Mouse (Mus musculus) kidney, embryonic 15.5 days (tissue): ENCODE data around the gene Mbnl2. TPM values are rescaled to one million over a fixed set of nuclear protein-coding genes. Genes with fewer than 3 reads are reported as not detected.
"Not testable (repeated sequence)": the region's sequence is repeated elsewhere in the genome, so short reads cannot be mapped to it uniquely, and the experiment has no call there.

ENCODE experiments used
- ATAC-seq: fragments of 200-750 bp; cut with Nextera tagmentation; replicated peaks from 2 replicates; pipeline ENCODE4 v1.8.0; 2017; ENCODE audit warnings: moderate TSS enrichment; ENCODE audit not compliant: low FRiP score
- H3K27ac ChIP-seq: fragments of 300-500 bp; sonication (generic); 2 replicates; pipeline ENCODE4 v1.5.1; 2015; ENCODE audit warnings: mild to moderate bottlenecking, inconsistent platforms
- H3K27me3 ChIP-seq: fragments of 300-500 bp; sonication (generic); 2 replicates; pipeline ENCODE4 v1.6.1; 2015; ENCODE audit warnings: inconsistent platforms
- H3K36me3 ChIP-seq: fragments of 300-500 bp; sonication (generic); 2 replicates; pipeline ENCODE4 v1.6.1; 2015; ENCODE audit warnings: inconsistent platforms
- H3K4me1 ChIP-seq: fragments of 300-500 bp; sonication (generic); 2 replicates; pipeline ENCODE4 v1.6.1; 2015; ENCODE audit warnings: inconsistent platforms
- H3K4me2 ChIP-seq: fragments of 300-500 bp; sonication (generic); 2 replicates; pipeline ENCODE4 v1.6.1; 2015; ENCODE audit warnings: moderate library complexity, mild to moderate bottlenecking, inconsistent platforms
- H3K4me3 ChIP-seq: fragments of 300-500 bp; sonication (generic); replicated peaks from 2 replicates; pipeline ENCODE4 v1.5.1; 2015; ENCODE audit warnings: mild to moderate bottlenecking, inconsistent platforms
- H3K9ac ChIP-seq: fragments of 300-500 bp; sonication (generic); 2 replicates; pipeline ENCODE4 v1.6.1; 2015; ENCODE audit warnings: mild to moderate bottlenecking, inconsistent platforms
- H3K9me3 ChIP-seq: fragments of 300-500 bp; sonication (generic); replicated peaks from 2 replicates; pipeline ENCODE4 v1.6.1; 2016; ENCODE audit warnings: inconsistent platforms
- WGBS: fragments of 180-500 bp; shearing (Covaris S2); methylation state at CpG from one replicate; pipeline ENCODE4 v1.1.7; 2015; ENCODE audit warnings: mixed read lengths; 5-methylcytosine and 5-hydroxymethylcytosine counted together
- polyA plus RNA-seq: library from polyadenylated mRNA; unstranded; fragments of >200 nt; fragmentation: Nextera tagmentation; extraction: Ambion mirVana; gene quantifications from 2 replicates; pipeline ENCODE4 v1.2.1, GENCODE M21; 2015

The Mbnl2 gene
- polyA plus RNA-seq, 1 experiment from 2014 or later: 91.7 TPM

DNA sequence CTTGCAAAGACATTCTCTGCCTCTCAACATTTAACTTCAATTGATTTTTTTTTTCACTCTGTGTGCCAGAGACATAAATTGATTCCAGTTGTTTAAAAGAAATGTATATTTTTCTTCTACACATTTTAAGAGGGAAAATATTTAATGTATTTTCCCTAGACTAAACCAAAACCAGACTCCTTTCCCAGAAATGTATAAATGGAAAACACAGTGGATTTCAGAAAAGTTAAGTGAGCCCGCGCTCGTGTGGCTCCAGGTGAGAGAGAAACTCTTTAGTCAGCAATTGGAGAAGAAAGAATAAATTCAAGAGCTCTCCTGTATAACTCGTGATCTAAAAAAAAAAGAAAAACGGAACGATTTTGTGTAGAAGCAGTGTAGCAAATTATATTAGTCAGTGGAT is 79.1 kb downstream of the Mbnl2 start:
- WGBS: 72% methylated on average over 6 of the region's 6 CpGs
- Histone ChIP-seq H3K36me3 (peaks cover 9% of the 10 kb centered on the region; the same call in 1 of the 2 replicates), H3K4me1 (peaks cover 44% of the 10 kb centered on the region), H3K27me3 (no peaks in the 10 kb centered on the region), H3K27ac (peak overlapping the region; percentile 66; the same call in 1 of the 2 replicates), H3K9me3 (no peaks in the 10 kb centered on the region), H3K4me2 (no peak overlapping the region), H3K9ac (no peak overlapping the region), H3K4me3 (no peak overlapping the region)
- ATAC-seq: no peak

- Histone ChIP-seq H3K4me1 (peaks cover 44% of the 10 kb centered on the region), H3K27ac (peak overlapping the region; percentile 87), H3K4me3 (no peak overlapping the region), H3K9ac (0 out of 2 replicates have a peak overlapping the region, but pooled peaks have one; percentile 5), H3K36me3 (peaks cover 9% of the 10 kb centered on the region; the same call in 1 of the 2 replicates), H3K4me2 (peak overlapping the region; percentile 20), H3K27me3 (no peaks in the 10 kb centered on the region), H3K9me3 (no peaks in the 10 kb centered on the region)
- ATAC-seq: peak; percentile 84
- WGBS: 20% methylated on average over 14 of the region's 14 CpGs
Observed at GRCm38 (mm10) chr14:120355040-120355741, 79.7 kb downstream of the Mbnl2 start.

GRCm38 (mm10) chr14:120355742-120356440 is 80.4 kb downstream of the Mbnl2 start:
- 66% methylated on average over 10 of the region's 10 CpGs for WGBS
- ATAC-seq: peak; percentile 23; the same call in 1 of the 2 replicates
- H3K27me3 ChIP-seq: no peaks in the 10 kb centered on the region
- no peak overlapping the region for H3K9ac ChIP-seq
- H3K9me3 ChIP-seq: no peaks in the 10 kb centered on the region
- peaks cover 9% of the 10 kb centered on the region; the same call in 1 of the 2 replicates for H3K36me3 ChIP-seq
- peak overlapping the region; percentile 87 for H3K27ac ChIP-seq
- H3K4me2 ChIP-seq: no peak overlapping the region
- no peak overlapping the region for H3K4me3 ChIP-seq
- peaks cover 44% of the 10 kb centered on the region for H3K4me1 ChIP-seq

- no peaks in the 10 kb centered on the region for H3K9me3 ChIP-seq
- H3K9ac ChIP-seq: no peak overlapping the region
- H3K27me3 ChIP-seq: no peaks in the 10 kb centered on the region
- H3K4me3 ChIP-seq: no peak overlapping the region
- peaks cover 38% of the 10 kb centered on the region for H3K4me1 ChIP-seq
- ATAC-seq: no peak
- H3K36me3 ChIP-seq: peaks cover 9% of the 10 kb centered on the region; the same call in 1 of the 2 replicates
- H3K27ac ChIP-seq: no peak overlapping the region
- H3K4me2 ChIP-seq: no peak overlapping the region
- 97% methylated on average over 19 of the region's 19 CpGs for WGBS
Observed at GRCm38 (mm10) chr14:120357321-120358070, 82.0 kb downstream of the Mbnl2 start.

DNA sequence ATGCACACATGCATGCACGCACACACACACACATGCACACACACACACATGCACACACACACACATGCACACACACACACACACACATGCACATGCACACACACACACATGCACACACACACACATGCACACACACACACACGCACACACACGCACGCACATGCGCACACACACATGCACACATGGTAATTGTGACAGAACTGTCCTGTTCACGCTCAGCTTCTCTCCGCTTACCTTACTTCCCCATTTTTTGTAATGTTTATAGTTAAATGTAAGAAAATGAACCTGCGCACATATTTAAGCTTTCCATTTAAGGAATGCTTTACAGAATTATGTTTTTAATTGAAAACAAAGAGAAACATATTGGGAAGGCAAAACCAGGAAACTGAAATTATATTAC is 84.1 kb downstream of the Mbnl2 start:
- H3K27ac ChIP-seq, H3K4me3 ChIP-seq, H3K27me3 ChIP-seq, H3K4me2 ChIP-seq, ATAC-seq, H3K9me3 ChIP-seq, H3K9ac ChIP-seq, H3K36me3 ChIP-seq: not testable (repeated sequence)
- 92% methylated on average over 8 of the region's 8 CpGs for WGBS
- peaks cover 25% of the 10 kb centered on the region for H3K4me1 ChIP-seq

GRCm38 (mm10) chr14:120361121-120361520 is 85.7 kb downstream of the Mbnl2 start:
- H3K9me3 ChIP-seq: no peaks in the 10 kb centered on the region
- no peak overlapping the region for H3K4me3 ChIP-seq
- no peak overlapping the region for H3K4me2 ChIP-seq
- H3K9ac ChIP-seq: no peak overlapping the region
- no peaks in the 10 kb centered on the region for H3K27me3 ChIP-seq
- ATAC-seq: 0 out of 2 replicates have a peak, but pooled peaks have one; percentile 50
- H3K36me3 ChIP-seq: peaks cover 9% of the 10 kb centered on the region; the same call in 1 of the 2 replicates
- WGBS: 56% methylated on average over 6 of the region's 6 CpGs
- H3K27ac ChIP-seq: no peak overlapping the region
- H3K4me1 ChIP-seq: peaks cover 13% of the 10 kb centered on the region

DNA sequence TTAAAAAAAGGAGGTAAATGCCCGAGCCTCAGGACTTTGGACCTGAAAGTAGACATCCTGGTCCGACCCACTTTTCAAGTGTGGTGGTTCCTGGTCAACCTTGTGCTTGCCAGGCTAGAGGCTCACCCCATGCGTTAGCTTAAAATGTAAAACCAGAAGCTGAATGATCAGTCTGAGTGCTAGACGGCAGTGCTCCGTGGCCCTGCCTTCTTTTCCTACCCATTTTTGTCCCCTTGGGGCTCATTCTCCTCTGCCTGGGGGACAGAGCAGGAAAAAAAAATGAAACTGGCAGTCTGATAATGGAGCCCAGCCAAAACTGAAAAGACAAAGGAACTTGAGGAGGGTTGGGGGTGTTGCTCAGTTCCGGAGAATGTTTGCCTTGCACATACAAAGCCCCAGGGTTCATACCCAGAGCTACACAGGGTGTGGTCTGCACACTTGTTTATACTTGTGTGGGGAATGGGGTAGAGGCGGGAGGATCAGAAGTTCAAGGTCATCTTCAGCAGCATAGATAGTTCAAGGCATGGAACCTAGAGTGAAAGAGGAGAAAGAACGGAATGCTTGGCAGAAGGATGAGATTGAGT is 87.0 kb downstream of the Mbnl2 start:
- Histone ChIP-seq H3K9me3 (no peaks in the 10 kb centered on the region), H3K27me3 (no peaks in the 10 kb centered on the region), H3K4me3 (no peak overlapping the region), H3K4me1 (peaks cover 9% of the 10 kb centered on the region), H3K27ac (no peak overlapping the region), H3K36me3 (peaks cover 14% of the 10 kb centered on the region; the same call in 1 of the 2 replicates), H3K9ac (no peak overlapping the region), H3K4me2 (no peak overlapping the region)
- no peak for ATAC-seq
- WGBS: 72% methylated on average over 8 of the region's 8 CpGs

GRCm38 (mm10) chr14:120363090-120363818 is 87.8 kb downstream of the Mbnl2 start:
- Histone ChIP-seq H3K4me1 (peaks cover 15% of the 10 kb centered on the region), H3K4me2 (no peak overlapping the region), H3K4me3 (no peak overlapping the region), H3K36me3 (peaks cover 14% of the 10 kb centered on the region; the same call in 1 of the 2 replicates), H3K27ac (no peak overlapping the region), H3K27me3 (no peaks in the 10 kb centered on the region), H3K9ac (no peak overlapping the region), H3K9me3 (no peaks in the 10 kb centered on the region)
- WGBS: 70% methylated on average over 8 of the region's 8 CpGs
- ATAC-seq: 0 out of 2 replicates have a peak, but pooled peaks have one; percentile 23

DNA sequence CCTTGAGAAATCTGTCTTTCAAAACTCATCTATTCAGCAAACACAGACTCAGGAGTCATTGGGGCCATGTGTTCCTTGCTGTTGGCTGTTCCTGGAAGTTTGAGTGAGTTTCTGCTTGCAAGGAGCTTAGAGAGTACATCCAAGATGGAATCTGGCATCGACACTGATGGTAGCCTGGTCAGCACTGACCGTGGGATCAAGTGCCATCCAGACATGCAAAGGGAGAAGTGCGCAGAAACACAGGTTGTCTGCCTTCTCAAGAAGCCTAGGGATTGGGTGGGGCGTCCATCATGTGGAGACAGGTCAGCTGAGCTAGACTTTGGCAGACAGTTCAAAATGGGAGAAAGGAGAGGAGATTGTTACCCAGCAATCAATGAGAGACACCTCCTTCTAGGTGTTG is 89.6 kb downstream of the Mbnl2 start:
- H3K27ac ChIP-seq: no peak overlapping the region
- 0 out of 2 replicates have a peak, but pooled peaks cover 5% of the 10 kb centered on the region for H3K36me3 ChIP-seq
- H3K4me1 ChIP-seq: peaks cover 34% of the 10 kb centered on the region
- H3K4me2 ChIP-seq: no peak overlapping the region
- WGBS: 93% methylated on average over 4 of the region's 4 CpGs
- ATAC-seq: no peak
- H3K27me3 ChIP-seq: no peaks in the 10 kb centered on the region
- no peaks in the 10 kb centered on the region for H3K9me3 ChIP-seq
- no peak overlapping the region for H3K4me3 ChIP-seq
- H3K9ac ChIP-seq: no peak overlapping the region

DNA sequence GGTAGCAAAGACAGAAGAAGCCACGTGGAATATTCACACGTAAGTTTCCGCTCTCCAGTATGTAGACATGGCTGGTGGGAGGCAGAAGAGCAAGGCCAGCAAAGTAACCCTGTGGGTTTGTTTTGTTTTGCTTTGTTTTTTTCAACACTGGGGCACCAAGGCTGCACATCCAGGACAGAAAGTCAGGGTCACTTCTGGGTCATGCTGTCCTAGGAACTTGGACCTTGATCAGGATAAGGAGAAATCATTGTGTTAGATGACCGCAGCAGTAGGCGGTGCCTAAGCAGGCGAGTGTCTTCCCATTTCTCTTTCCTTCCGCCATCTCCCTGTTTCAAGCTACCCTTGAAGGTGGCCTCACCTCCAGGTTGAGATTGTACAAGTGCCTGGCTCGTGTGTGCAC is 91.5 kb downstream of the Mbnl2 start:
- no peaks in the 10 kb centered on the region for H3K9me3 ChIP-seq
- no peak overlapping the region for H3K4me2 ChIP-seq
- H3K4me3 ChIP-seq: no peak overlapping the region
- H3K27ac ChIP-seq: no peak overlapping the region
- H3K4me1 ChIP-seq: peaks cover 46% of the 10 kb centered on the region
- 88% methylated on average over 8 of the region's 8 CpGs for WGBS
- ATAC-seq: no peak
- no peaks in the 10 kb centered on the region for H3K27me3 ChIP-seq
- H3K9ac ChIP-seq: no peak overlapping the region
- 0 out of 2 replicates have a peak, but pooled peaks cover 5% of the 10 kb centered on the region for H3K36me3 ChIP-seq

GRCm38 (mm10) chr14:120367589-120367988 is 92.1 kb downstream of the Mbnl2 start:
- Histone ChIP-seq H3K9me3 (no peaks in the 10 kb centered on the region), H3K36me3 (0 out of 2 replicates have a peak, but pooled peaks cover 5% of the 10 kb centered on the region), H3K27me3 (no peaks in the 10 kb centered on the region), H3K4me1 (peaks cover 48% of the 10 kb centered on the region), H3K27ac (no peak overlapping the region), H3K4me3 (no peak overlapping the region), H3K4me2 (no peak overlapping the region), H3K9ac (no peak overlapping the region)
- 86% methylated on average over 4 of the region's 4 CpGs for WGBS
- ATAC-seq: no peak
